Mouse (Mus musculus) forebrain, embryonic 16.5 days (tissue): ENCODE data around the gene Ptprn2. TPM values are rescaled to one million over a fixed set of nuclear protein-coding genes. Genes with fewer than 3 reads are reported as not detected.

ENCODE experiments used
- ATAC-seq: fragments of 200-750 bp; cut with Nextera tagmentation; 2 replicates; pipeline ENCODE4 v1.8.0; 2017; ENCODE audit warnings: mild to moderate bottlenecking, moderate library complexity
- H3K27ac ChIP-seq: fragments of 300-500 bp; sonication (generic); 2 replicates; pipeline ENCODE4 v1.5.1; 2014; ENCODE audit warnings: low read length, control low read depth
- H3K27me3 ChIP-seq: fragments of 300-500 bp; sonication (generic); replicated peaks from 2 replicates; pipeline ENCODE4 v1.6.1; 2014; ENCODE audit warnings: low read length; ENCODE audit not compliant: control insufficient read depth, insufficient read depth
- H3K36me3 ChIP-seq: fragments of 300-500 bp; sonication (generic); 2 replicates; pipeline ENCODE4 v1.6.1; 2014; ENCODE audit not compliant: control insufficient read depth, insufficient read depth
- H3K4me1 ChIP-seq: fragments of 300-500 bp; sonication (generic); replicated peaks from 2 replicates; pipeline ENCODE4 v1.6.1; 2014; ENCODE audit warnings: low read length; ENCODE audit not compliant: control insufficient read depth, insufficient read depth
- H3K4me2 ChIP-seq: fragments of 300-500 bp; sonication (generic); 2 replicates; pipeline ENCODE4 v1.6.1; 2014; ENCODE audit warnings: mild to moderate bottlenecking, low read length, control low read depth
- H3K4me3 ChIP-seq: fragments of 300-500 bp; sonication (generic); replicated peaks from 2 replicates; pipeline ENCODE4 v1.5.1; 2014; ENCODE audit warnings: mild to moderate bottlenecking, low read length, control low read depth
- H3K9ac ChIP-seq: fragments of 300-500 bp; sonication (generic); replicated peaks from 2 replicates; pipeline ENCODE4 v1.6.1; 2014; ENCODE audit warnings: low read depth, low read length, control low read depth
- H3K9me3 ChIP-seq: fragments of 300-500 bp; sonication (generic); 2 replicates; pipeline ENCODE4 v1.6.1; 2016; ENCODE audit warnings: low read length; ENCODE audit not compliant: control insufficient read depth
- WGBS: fragments of 180-500 bp; shearing (Covaris S2); extraction: QIAGEN DNeasy Blood & Tissue Kit; methylation state at CpG from one replicate; pipeline ENCODE4 v1.1.7; 2014; 5-methylcytosine and 5-hydroxymethylcytosine counted together
- polyA plus RNA-seq: library from polyadenylated mRNA; unstranded; fragments of >200 nt; fragmentation: Nextera tagmentation; extraction: Ambion mirVana; gene quantifications from 2 replicates; pipeline ENCODE4 v1.2.1, GENCODE M21; 2015

The Ptprn2 gene
- polyA plus RNA-seq, 1 experiment from 2014 or later = 11.5 TPM

DNA sequence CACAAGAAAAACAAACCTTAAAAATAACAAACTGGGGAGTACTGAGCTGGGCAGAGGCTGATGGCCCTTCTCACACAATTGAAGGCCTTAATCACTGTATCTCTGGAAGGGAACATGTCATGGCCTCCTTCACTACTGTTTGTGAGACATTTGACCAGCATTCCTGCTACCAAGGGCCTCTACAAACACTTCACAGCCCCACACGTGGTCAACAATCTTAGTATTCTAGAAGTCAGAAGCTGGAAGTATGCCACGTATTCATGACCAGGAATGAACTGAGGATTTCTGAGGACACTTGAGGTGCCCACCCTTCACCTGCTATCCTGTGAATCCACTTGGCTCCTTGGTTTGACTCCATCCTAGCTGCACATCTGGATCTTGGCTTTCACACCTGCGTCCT, 302.8 kb downstream of the Ptprn2 start:
- Histone ChIP-seq H3K27ac (no peak overlapping the region), H3K9me3 (no peaks in the 10 kb centered on the region), H3K9ac (no peak overlapping the region), H3K36me3 (no peaks in the 10 kb centered on the region), H3K27me3 (no peaks in the 10 kb centered on the region), H3K4me1 (no peaks in the 10 kb centered on the region), H3K4me2 (no peak overlapping the region), H3K4me3 (no peak overlapping the region)
- no peak for ATAC-seq
- 86% methylated on average over 3 of the region's 3 CpGs for WGBS

DNA sequence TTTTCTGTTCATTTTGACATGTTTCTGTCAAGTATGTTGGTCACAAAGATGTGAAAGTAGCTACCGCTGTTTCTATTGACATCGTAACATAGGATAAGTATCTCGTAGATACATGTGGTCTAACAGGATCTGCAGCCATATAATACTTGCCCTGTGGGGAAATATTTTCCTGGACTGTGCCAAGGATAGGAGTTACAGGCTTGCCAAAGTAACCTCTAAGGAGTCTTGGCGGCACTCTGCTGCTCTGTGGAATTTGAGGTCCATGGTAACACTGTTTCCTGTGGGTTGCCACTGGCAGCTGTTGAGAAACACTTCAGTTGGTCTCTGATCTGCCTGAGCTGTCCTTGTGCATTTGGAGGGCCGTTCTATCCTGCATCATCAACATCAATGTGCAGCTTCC, 317.8 kb downstream of the Ptprn2 start:
- Histone ChIP-seq H3K4me3 (no peak overlapping the region), H3K27ac (no peak overlapping the region), H3K4me2 (no peak overlapping the region), H3K27me3 (no peaks in the 10 kb centered on the region), H3K36me3 (no peaks in the 10 kb centered on the region), H3K9me3 (no peaks in the 10 kb centered on the region), H3K9ac (no peak overlapping the region), H3K4me1 (peaks cover 8% of the 10 kb centered on the region; the same call in 1 of the 2 replicates)
- ATAC-seq = no peak
- WGBS = 95% methylated on average over 5 of the region's 5 CpGs

DNA sequence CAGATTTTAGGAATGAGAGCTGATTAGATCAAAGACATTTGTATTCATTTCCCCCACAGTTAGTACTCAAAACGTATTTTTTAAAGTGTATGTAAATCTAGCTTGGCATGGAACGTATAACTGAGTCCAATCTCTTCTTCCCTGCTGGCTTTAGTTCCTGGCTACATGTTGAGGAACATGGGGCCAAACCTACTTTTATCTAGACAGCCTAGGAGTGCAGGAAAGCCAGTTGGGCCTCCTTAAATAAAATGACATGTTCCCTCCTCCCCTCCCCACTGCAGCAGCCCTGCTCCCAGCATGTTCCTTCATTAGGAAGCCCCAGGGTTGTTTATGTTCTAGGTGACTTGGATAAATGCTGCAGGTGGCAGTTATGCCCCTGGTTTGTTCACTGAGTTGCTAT, 319.2 kb downstream of the Ptprn2 start:
- Histone ChIP-seq H3K36me3 (no peaks in the 10 kb centered on the region), H3K9ac (no peak overlapping the region), H3K4me1 (peaks cover 8% of the 10 kb centered on the region; the same call in 1 of the 2 replicates), H3K4me2 (no peak overlapping the region), H3K9me3 (no peaks in the 10 kb centered on the region), H3K27me3 (no peaks in the 10 kb centered on the region), H3K27ac (no peak overlapping the region), H3K4me3 (no peak overlapping the region)
- 67% methylated on average over 2 of the region's 2 CpGs for WGBS
- ATAC-seq = peak; percentile 49; the same call in 1 of the 2 replicates

DNA sequence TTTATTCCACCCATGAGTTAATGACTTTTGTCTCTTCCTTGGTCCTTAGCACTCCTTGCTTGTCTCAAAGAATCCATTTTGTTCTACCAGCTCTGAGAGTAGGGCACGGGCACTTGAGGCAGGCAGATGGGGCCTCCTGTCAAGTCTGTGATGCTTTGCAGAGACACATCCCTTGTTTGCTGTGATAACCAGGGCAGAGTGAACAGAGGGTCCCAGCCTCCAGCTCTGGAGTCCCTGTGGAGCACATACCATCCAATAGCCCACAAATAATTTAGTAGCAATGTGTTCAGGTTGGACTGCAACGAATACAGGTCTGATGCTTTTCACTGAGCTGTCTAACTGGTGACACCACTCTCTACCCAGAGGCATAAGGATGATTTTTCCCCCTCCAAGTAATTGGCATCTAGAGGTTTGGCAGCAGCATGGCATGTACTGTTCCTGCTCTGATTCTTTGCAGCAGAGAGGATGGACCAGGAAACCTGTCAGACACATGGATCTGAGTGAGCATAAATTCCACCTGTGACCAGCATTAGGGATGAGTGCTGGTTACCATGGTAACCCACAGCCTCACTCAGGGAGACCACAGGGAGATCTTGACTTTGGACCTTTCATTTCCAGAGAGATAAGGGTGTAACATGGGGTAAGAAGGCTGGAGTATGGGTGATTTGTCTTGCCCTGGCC, 319.7 kb downstream of the Ptprn2 start:
- Histone ChIP-seq H3K4me1 (peaks cover 8% of the 10 kb centered on the region; the same call in 1 of the 2 replicates), H3K36me3 (no peaks in the 10 kb centered on the region), H3K27me3 (no peaks in the 10 kb centered on the region), H3K27ac (no peak overlapping the region), H3K9ac (no peak overlapping the region), H3K4me3 (no peak overlapping the region), H3K4me2 (no peak overlapping the region), H3K9me3 (no peaks in the 10 kb centered on the region)
- 64% methylated on average over 2 of the region's 2 CpGs for WGBS
- ATAC-seq = peak; percentile 21; the same call in 1 of the 2 replicates

DNA sequence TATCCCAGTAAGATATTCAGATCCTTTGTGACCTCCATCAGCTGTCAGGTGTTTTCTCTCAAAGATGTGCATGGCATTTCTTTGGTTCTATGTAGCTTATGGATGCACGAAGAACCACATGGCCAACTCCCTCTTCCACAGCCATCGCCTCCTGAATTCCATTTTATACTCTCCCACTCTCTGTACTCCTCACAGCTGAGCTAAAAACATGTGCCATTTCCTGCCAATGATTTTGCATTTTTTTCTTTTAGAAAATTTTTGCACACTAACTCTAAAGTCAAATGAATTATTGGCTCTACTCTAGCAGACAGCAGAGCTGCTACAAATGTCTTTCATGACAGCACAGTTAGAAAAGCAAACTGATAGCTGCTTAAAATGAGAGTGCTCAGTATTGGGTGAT, 320.6 kb downstream of the Ptprn2 start:
- Histone ChIP-seq H3K27ac (no peak overlapping the region), H3K4me3 (no peak overlapping the region)
- 66% methylated on average over 2 of the region's 2 CpGs for WGBS

DNA sequence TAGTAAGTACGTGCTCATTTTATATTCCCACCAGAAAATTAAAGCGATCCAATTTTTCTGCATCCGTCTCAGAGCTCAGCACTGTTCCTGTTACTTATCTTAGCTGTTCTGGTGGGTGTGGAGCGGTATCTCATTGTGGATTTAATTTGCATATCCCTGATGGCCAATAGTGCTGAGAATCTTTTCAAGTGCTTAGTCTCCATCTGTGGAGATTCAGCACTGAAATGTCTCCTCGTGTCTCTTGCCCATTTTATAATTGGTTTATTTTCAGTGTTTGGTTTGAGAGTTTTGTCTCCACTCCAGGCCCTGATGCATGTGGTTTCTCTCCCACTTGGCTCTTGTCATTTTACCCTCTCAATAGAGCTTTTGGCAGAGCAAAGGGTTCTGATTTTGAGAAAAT, 327.5 kb downstream of the Ptprn2 start:
- Histone ChIP-seq H3K4me2 (no peak overlapping the region), H3K36me3 (no peaks in the 10 kb centered on the region), H3K9ac (no peak overlapping the region), H3K27me3 (no peaks in the 10 kb centered on the region), H3K4me3 (no peak overlapping the region), H3K4me1 (no peaks in the 10 kb centered on the region), H3K27ac (no peak overlapping the region), H3K9me3 (no peaks in the 10 kb centered on the region)
- 68% methylated on average over 5 of the region's 5 CpGs for WGBS
- peak; percentile 78 for ATAC-seq

More for the DNA sequence above, 320.6 kb downstream of the Ptprn2 start:
- Histone ChIP-seq H3K4me2 (no peak overlapping the region), H3K9me3 (no peaks in the 10 kb centered on the region), H3K27me3 (no peaks in the 10 kb centered on the region), H3K36me3 (no peaks in the 10 kb centered on the region), H3K4me1 (peaks cover 8% of the 10 kb centered on the region; the same call in 1 of the 2 replicates), H3K9ac (no peak overlapping the region)
- peak; percentile 64 for ATAC-seq

DNA sequence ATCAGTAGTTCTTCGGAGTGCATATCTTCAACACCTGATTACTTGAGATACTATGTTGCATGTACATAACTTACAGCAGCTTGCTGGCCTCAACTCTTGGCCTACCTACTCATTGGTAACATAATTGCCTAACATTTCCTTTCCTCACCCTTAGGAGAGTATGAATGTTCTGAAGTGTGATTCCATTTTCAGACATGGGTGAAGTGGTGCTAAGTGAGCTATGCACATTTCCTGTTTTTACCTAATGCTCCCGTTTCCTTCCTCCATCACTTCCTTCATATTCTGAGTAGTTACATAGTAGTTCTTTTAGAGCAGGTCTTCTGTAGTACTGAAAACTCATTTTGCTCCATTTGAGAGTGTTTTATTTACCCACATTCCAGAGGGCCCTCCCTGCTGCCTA, 334.3 kb downstream of the Ptprn2 start:
- 96% methylated on average over 2 of the region's 2 CpGs for WGBS
- Histone ChIP-seq H3K4me1 (peaks cover 3% of the 10 kb centered on the region; the same call in 1 of the 2 replicates), H3K36me3 (no peaks in the 10 kb centered on the region), H3K9ac (no peak overlapping the region), H3K27ac (no peak overlapping the region), H3K9me3 (no peaks in the 10 kb centered on the region), H3K27me3 (no peaks in the 10 kb centered on the region), H3K4me2 (no peak overlapping the region), H3K4me3 (no peak overlapping the region)
- ATAC-seq = no peak

DNA sequence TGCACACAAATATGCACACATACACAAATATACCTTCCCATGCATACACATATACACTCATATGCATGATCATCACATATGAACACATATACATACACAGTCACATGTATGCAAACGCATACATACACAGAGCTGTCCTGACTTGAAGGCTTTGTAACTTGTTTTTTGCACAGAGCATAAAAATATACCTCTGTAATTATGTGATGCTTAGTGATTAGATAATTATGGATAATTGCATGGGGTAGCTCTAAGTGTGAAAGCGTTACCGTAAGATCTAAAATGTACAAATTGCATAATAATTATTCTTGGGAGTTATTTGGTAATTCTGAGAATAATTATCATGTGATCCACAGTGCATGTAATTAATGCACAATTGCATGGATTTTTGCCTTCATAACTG, 337.8 kb downstream of the Ptprn2 start:
- no peak overlapping the region for H3K4me2 ChIP-seq
- no peaks in the 10 kb centered on the region for H3K27me3 ChIP-seq
- no peak overlapping the region for H3K4me3 ChIP-seq
- no peak overlapping the region for H3K9ac ChIP-seq
- H3K4me1 ChIP-seq = peaks cover 3% of the 10 kb centered on the region; the same call in 1 of the 2 replicates
- H3K27ac ChIP-seq = no peak overlapping the region
- H3K9me3 ChIP-seq = no peaks in the 10 kb centered on the region
- ATAC-seq = peak; percentile 81
- 64% methylated on average over 3 of the region's 3 CpGs for WGBS
- H3K36me3 ChIP-seq = no peaks in the 10 kb centered on the region

DNA sequence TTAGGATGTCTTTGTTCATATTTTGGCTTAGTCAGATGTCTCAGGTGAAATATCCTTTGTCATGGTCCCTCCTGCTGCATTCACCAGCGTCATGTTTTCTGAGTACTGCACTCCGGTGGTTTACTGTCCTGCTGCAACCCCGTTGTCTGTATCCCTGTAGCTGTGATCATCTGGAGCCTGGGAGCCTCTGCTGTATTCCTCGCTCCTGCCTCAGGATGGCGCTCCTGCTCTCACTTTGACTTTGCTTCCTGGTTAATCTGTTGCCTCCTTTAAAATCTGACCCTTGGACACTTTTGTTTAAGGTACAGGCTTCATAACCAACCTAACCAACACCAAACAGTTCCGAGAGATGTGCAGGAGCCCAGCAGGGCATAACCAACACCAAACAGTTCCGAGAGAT, 342.2 kb downstream of the Ptprn2 start:
- Histone ChIP-seq H3K4me2 (no peak overlapping the region), H3K27ac (no peak overlapping the region), H3K4me1 (peaks cover 3% of the 10 kb centered on the region; the same call in 1 of the 2 replicates), H3K36me3 (no peaks in the 10 kb centered on the region), H3K4me3 (no peak overlapping the region), H3K9me3 (peaks cover 3% of the 10 kb centered on the region; the same call in 1 of the 2 replicates), H3K9ac (no peak overlapping the region), H3K27me3 (no peaks in the 10 kb centered on the region)
- 49% methylated on average over 7 of the region's 7 CpGs for WGBS
- no peak for ATAC-seq
